Mouse (Mus musculus): ENCODE results near the gene Satb1.

The Satb1 gene

DNA sequence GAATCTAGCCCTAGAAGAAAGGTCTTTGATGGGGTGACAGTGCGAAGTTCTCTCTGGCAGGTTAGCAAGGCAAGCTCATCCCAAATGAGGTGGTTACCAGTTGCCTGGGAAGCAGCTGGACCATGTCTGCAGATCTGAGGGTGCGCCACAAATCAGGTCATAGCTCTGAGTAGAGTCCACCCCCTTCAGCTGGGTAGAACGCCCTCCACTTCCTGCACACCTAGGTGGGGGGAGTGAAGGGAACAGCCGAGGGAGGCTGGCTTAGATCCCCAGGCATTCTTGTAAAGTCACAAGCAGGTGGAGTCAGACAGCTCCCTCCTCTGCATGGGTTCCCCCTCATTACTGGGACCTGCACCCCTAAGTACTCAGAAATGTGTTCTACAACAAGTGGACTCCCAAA lies 6.6 kb downstream of the Satb1 start:
- DNase-seq (ENCODE audit: low read depth, low spot score): peak; percentile 16

- no peak for DNase-seq (ENCODE audit: low read depth, low spot score)
Measured at GRCm38 (mm10) chr17:51814301-51814700, 18.8 kb downstream of the Satb1 start.

GRCm38 (mm10) chr17:51813784-51814120 lies 19.3 kb downstream of the Satb1 start:
- DNase-seq (ENCODE audit: low read depth, low spot score): no peak

GRCm38 (mm10) chr17:51812942-51813783 lies 19.9 kb downstream of the Satb1 start:
- DNase-seq (ENCODE audit: low read depth, low spot score): peak; percentile 34

- DNase-seq (ENCODE audit: low read depth, low spot score): peak; percentile 42
Measured at GRCm38 (mm10) chr17:51812261-51812941, 20.7 kb downstream of the Satb1 start.

- DNase-seq (ENCODE audit: low read depth, low spot score): no peak
Measured at GRCm38 (mm10) chr17:51811911-51812260, 21.2 kb downstream of the Satb1 start.

GRCm38 (mm10) chr17:51811086-51811868 lies 21.8 kb downstream of the Satb1 start:
- peak; percentile 56 for DNase-seq (ENCODE audit: low read depth, low spot score)

DNA sequence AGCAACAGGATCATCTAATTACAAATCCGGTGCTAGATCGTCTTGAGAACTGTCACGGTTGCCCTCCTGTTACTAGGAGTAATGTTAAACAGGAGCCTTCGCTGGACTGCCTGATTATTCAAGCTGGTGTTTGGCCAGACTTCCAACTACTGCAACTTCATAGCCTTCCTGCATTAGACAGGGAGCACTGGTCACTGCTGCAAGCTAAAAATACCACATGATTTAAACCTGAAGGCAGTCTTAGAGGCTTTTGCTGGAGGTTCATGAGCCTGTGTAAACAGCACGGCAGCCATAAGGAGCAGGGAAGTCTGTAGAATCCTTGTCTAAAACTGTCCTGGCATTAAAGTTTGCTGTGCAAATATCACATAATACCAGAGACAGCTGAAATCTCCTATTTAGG lies 25.7 kb downstream of the Satb1 start:
- no peak for DNase-seq (ENCODE audit: low read depth, low spot score)

DNA sequence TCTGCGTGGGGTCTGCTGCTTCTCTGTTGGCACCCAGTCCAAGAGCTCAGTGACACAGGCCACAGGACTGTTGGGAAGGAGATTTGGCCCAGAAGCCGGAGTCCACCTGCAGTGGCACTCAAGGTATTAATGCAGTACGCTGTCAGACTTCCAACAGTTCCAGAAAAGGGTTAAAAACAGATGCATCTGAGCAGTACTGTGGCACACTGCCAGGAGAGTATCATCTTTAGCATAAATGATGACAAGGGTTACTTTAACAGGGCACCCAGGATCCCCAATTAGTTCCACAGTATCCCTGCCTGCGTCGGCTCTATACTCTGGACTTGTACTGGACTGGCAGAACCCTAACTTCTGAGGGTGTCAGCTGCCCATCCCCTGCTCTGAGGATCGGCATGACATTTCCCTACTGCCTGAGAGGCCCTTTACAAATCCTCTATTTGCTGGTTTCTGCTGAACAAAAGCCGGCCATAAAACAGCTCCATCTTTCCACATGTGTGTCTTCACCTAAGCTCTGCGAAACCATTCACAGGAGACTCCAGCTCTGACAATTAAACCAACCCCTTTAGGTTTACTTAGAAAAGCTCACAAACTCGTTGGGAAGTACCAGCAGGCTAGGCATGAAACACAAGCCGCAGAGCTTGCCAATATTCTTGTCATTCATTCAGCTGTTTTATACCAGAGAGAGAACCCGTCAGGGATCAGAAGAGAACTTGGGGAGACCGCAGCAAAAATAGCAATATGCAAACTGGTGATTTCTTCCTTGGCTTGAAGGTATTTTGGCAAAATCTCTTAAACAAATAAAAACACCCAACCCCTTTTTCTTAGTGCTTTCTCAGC lies 26.7 kb downstream of the Satb1 start:
- DNase-seq (ENCODE audit: low read depth, low spot score): no peak

- no peak for DNase-seq (ENCODE audit: low read depth, low spot score)
Measured at GRCm38 (mm10) chr17:51800208-51800607, 32.9 kb downstream of the Satb1 start.

DNA sequence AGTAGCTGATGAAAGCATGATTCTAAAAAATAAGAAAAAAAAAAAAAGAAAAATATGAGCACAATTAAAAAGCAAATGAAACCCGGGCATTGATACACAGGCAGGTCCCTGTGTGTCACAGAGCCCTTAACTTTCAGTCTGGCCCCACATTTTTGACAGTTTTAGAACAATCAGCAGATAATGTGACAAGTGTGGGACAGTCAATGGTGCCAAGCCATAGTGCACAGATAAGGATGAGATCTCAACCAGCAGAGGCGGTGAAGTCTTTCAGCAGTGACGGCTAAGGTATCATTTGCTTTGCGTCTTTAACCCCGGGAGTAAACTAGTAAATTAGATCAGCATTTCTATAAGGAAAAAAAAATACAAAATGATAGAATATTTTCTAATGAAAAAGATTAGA lies 36.6 kb downstream of the Satb1 start:
- no peak for DNase-seq (ENCODE audit: low read depth, low spot score)

- no peak for DNase-seq (ENCODE audit: low read depth, low spot score)
Measured at GRCm38 (mm10) chr17:51791226-51791625, 41.9 kb downstream of the Satb1 start.

DNA sequence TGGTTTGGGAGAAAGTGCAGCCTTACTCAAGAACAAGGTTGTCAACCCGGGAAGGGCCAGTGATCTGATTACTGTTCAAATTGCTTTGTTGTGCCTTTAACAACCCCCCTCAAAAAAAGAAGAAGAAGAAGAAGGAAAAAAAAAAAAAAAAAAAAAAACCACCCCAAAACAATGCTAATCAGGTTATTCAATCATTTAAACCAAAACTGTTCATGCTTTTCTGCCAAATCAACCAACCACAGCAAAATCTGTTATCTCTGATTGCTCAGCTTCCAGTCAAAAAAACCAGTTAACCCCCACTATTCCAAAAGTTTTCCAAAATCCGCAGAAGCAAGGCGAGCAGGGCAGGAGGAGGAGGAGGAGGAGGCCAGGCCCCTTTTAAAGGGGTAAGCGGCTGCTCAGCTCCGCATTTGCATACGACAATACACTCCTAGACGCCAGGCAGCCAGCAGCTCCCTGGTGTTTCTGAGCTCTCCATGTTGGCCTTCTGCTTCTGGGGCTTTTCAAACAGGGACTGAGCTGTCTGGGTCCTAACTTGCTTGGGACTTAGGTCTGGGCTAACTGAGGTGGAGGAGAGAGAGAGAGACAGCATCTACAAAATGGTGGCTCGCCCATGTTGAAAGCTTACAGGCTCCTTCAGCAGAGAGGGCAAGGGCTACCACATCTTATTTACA lies 42.6 kb downstream of the Satb1 start:
- peak; percentile 56 for DNase-seq (ENCODE audit: low read depth, low spot score)

- DNase-seq (ENCODE audit: low read depth, low spot score): no peak
Measured at GRCm38 (mm10) chr17:51789777-51790176, 43.3 kb downstream of the Satb1 start.

- DNase-seq (ENCODE audit: low read depth, low spot score): no peak
Measured at GRCm38 (mm10) chr17:51789098-51789497, 44.0 kb downstream of the Satb1 start.

DNA sequence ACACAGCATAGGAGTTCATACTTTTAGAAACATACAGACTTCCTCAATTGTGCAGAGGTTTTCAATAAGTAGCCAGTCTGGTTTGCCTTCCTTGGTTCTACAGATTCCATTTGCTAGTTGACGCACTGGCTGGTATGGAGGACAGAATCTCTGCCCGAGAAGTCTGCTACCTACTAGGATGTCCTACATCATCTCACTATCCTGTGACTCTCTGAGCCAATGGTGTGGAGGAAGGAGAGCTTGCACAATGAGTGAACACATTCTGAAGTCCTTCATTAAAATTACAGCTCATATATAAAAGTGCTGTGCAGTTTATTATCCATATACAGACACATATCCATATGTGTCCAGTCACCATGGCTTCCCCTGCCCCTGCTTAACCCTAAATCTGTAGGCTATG lies 45.1 kb downstream of the Satb1 start:
- no peak for DNase-seq (ENCODE audit: low read depth, low spot score)

DNA sequence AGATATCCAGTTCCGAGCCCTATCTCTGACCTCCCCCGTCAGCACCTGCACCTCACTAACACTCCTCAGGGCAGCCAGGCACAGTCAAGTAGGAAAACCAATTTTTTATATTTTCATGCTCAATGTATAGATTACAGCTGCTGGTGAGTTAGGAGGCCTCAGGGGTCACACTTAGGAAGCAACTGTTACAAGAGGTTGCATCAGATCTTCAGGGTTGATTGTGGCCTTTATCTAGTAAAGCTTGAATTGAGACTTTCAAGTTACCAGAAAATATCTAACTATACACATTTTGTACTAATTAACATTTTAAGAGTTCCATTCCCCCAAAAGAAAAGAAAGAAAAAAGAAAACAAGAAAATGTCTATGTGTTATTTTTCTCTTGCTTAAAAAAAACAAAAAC lies 47.0 kb downstream of the Satb1 start:
- DNase-seq (ENCODE audit: low read depth, low spot score): no peak

- no peak for DNase-seq (ENCODE audit: low read depth, low spot score)
Measured at GRCm38 (mm10) chr17:51784935-51785334, 48.2 kb downstream of the Satb1 start.

GRCm38 (mm10) chr17:51783591-51784279 lies 49.4 kb downstream of the Satb1 start:
- no peak for DNase-seq (ENCODE audit: low read depth, low spot score)

- no peak for DNase-seq (ENCODE audit: low read depth, low spot score)
Measured at GRCm38 (mm10) chr17:51780036-51780435, 53.1 kb downstream of the Satb1 start.

Data from ES-CJ7 (cell line).